Mouse (Mus musculus) lung, embryonic 16.5 days (tissue): Measurements from ENCODE around the gene Alox5. TPM values are rescaled to one million over a fixed set of nuclear protein-coding genes. Genes with fewer than 3 reads are reported as not detected.
A peak's percentile ranks its signal among the peaks of the same experiment; 100 is the strongest.
"Not testable (repeated sequence)": the region's sequence is repeated elsewhere in the genome, so short reads cannot be mapped to it uniquely, and the experiment has no call there.

Source experiments
- ATAC-seq: fragments of 200-750 bp; cut with Nextera tagmentation; 2 replicates; pipeline ENCODE4 v1.8.0; 2017; ENCODE audit warnings: low read depth, mild to moderate bottlenecking, moderate library complexity
- H3K27ac ChIP-seq: fragments of 300-500 bp; sonication (generic); 2 replicates; pipeline ENCODE4 v1.5.1; 2014; ENCODE audit warnings: mild to moderate bottlenecking, control low read depth, low read length
- H3K27me3 ChIP-seq: fragments of 300-500 bp; sonication (generic); 2 replicates; pipeline ENCODE4 v1.6.1; 2014; ENCODE audit warnings: low read depth, low read length, mixed read lengths; ENCODE audit not compliant: control insufficient read depth, insufficient read depth
- H3K36me3 ChIP-seq: fragments of 300-500 bp; sonication (generic); 2 replicates; pipeline ENCODE4 v1.6.1; 2014; ENCODE audit warnings: low read length; ENCODE audit not compliant: control insufficient read depth, insufficient read depth
- H3K4me1 ChIP-seq: fragments of 300-500 bp; sonication (generic); replicated peaks from 2 replicates; pipeline ENCODE4 v1.6.1; 2014; ENCODE audit warnings: low read length, mixed read lengths; ENCODE audit not compliant: control insufficient read depth, insufficient read depth
- H3K4me2 ChIP-seq: fragments of 300-500 bp; sonication (generic); 2 replicates; pipeline ENCODE4 v1.6.1; 2014; ENCODE audit warnings: low read depth, low read length, control low read depth
- H3K4me3 ChIP-seq: fragments of 300-500 bp; sonication (generic); 2 replicates; pipeline ENCODE4 v1.5.1; 2014; ENCODE audit warnings: mild to moderate bottlenecking, low read length, control low read depth
- H3K9ac ChIP-seq: fragments of 300-500 bp; sonication (generic); 2 replicates; pipeline ENCODE4 v1.6.1; 2014; ENCODE audit warnings: low read length, control low read depth
- H3K9me3 ChIP-seq: fragments of 300-500 bp; sonication (generic); 2 replicates; pipeline ENCODE4 v1.6.1; 2016; ENCODE audit warnings: low read length; ENCODE audit not compliant: control insufficient read depth
- WGBS: fragments of 180-500 bp; shearing (Covaris S2); extraction: QIAGEN DNeasy Blood & Tissue Kit; methylation state at CpG from one replicate; pipeline ENCODE4 v1.1.7; 2014; 5-methylcytosine and 5-hydroxymethylcytosine counted together
- polyA plus RNA-seq: library from polyadenylated mRNA; unstranded; fragments of >200 nt; fragmentation: Nextera tagmentation; extraction: Ambion mirVana; gene quantifications from 2 replicates; pipeline ENCODE4 v1.2.1, GENCODE M21; 2015

The Alox5 gene
- 0.93 and 1.4 TPM in 2 replicates for polyA plus RNA-seq

GRCm38 (mm10) chr6:116460544-116461283 lies at the start of gene Alox5:
TSS of gene Alox5 (minus strand) at chr6:116461178.
- no peak within 1 kb of the TSS for H3K9ac ChIP-seq
- 0 out of 2 replicates have a peak, but pooled peaks cover 2% of the 10 kb centered on the region for H3K4me1 ChIP-seq
- ATAC-seq: 0 out of 2 replicates have a peak, but pooled peaks have one; percentile 52

GRCm38 (mm10) chr6:116506302-116507003 lies 45.5 kb upstream of the Alox5 start, which contains the start of gene Olfr212:
TSS of gene Olfr212 (plus strand) at chr6:116506516.
- 89% methylated on average over 19 of the region's 20 CpGs for WGBS
- H3K9me3 ChIP-seq, H3K36me3 ChIP-seq, H3K4me2 ChIP-seq, H3K27ac ChIP-seq, H3K9ac ChIP-seq, H3K4me1 ChIP-seq, H3K27me3 ChIP-seq, H3K4me3 ChIP-seq, ATAC-seq: not testable (repeated sequence)

More at GRCm38 (mm10) chr6:116460544-116461283, at the start of gene Alox5:
- Histone ChIP-seq H3K27me3 (peaks cover 19% of the 10 kb centered on the region), H3K36me3 (no peaks in the 10 kb centered on the region), H3K9me3 (no peaks in the 10 kb centered on the region), H3K27ac (no peak within 1 kb of the TSS), H3K4me2 (peak within 1 kb of the TSS; percentile 58), H3K4me3 (peak within 1 kb of the TSS; percentile 40)
- 2% methylated on average over 43 of the region's 43 CpGs for WGBS

DNA sequence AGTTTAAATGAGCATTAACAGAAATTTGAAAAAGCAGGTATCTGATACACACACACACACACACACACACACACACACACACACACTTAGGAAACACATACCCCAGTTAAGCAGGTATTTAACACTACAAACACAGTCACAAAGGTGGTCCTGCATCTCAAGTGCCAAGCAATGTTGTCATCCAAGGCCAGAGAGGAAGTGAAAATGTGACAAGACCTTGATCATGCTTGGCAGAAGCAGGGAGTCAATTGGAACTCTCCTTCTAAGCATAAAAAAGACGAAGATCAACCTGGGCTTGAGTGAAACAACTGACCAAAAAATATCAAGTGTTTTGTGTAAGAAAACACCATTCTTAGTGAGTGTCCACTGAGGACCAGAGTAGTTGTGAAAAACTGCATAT lies 35.0 kb upstream of the Alox5 start:
- no peak for ATAC-seq
- no peak overlapping the region for H3K9ac ChIP-seq
- 82% methylated on average over 1 of the region's 1 CpGs for WGBS
- H3K9me3 ChIP-seq: no peaks in the 10 kb centered on the region
- H3K27ac ChIP-seq: no peak overlapping the region
- no peaks in the 10 kb centered on the region for H3K4me1 ChIP-seq
- no peak overlapping the region for H3K4me3 ChIP-seq
- H3K4me2 ChIP-seq: no peak overlapping the region
- H3K36me3 ChIP-seq: no peaks in the 10 kb centered on the region
- H3K27me3 ChIP-seq: no peaks in the 10 kb centered on the region

GRCm38 (mm10) chr6:116493742-116494141 lies 32.8 kb upstream of the Alox5 start:
- Histone ChIP-seq H3K36me3 (no peaks in the 10 kb centered on the region), H3K4me1 (no peaks in the 10 kb centered on the region), H3K4me3 (no peak overlapping the region), H3K4me2 (no peak overlapping the region), H3K9ac (no peak overlapping the region), H3K27ac (no peak overlapping the region), H3K27me3 (no peaks in the 10 kb centered on the region), H3K9me3 (no peaks in the 10 kb centered on the region)
- ATAC-seq: no peak
- WGBS: 82% methylated on average over 5 of the region's 5 CpGs

DNA sequence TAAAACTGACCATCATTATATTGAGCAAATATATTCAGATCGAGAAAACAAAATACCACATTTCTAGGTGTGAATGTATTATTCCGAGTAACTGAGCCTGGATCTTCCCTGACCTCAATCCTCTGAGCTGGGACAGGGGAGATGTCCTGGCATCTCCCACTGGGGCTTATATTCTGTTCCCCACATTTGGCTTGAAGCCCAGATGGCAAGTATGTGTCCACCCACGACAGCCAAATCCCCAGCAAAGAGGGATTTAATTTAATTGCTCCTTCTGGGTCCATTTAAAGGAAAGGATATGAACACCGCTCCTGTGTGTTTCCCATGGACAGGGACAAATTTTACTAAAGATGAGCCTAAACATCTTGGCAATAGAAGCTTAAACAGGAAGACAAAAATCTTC lies 27.8 kb upstream of the Alox5 start, which contains the start of gene Olfr211:
Olfr211 (plus strand) TSS at position 301 of the 400 bp plus-strand sequence.
- H3K9me3 ChIP-seq: no peaks in the 10 kb centered on the region
- ATAC-seq: no peak
- no peak within 1 kb of the TSS for H3K4me2 ChIP-seq
- no peak within 1 kb of the TSS for H3K9ac ChIP-seq
- H3K36me3 ChIP-seq: no peaks in the 10 kb centered on the region
- H3K4me3 ChIP-seq: no peak within 1 kb of the TSS
- 75% methylated on average over 4 of the region's 4 CpGs for WGBS
- no peaks in the 10 kb centered on the region for H3K4me1 ChIP-seq
- H3K27ac ChIP-seq: no peak within 1 kb of the TSS
- no peaks in the 10 kb centered on the region for H3K27me3 ChIP-seq

GRCm38 (mm10) chr6:116486833-116487232 lies 25.9 kb upstream of the Alox5 start:
- 41% methylated on average over 1 of the region's 1 CpGs for WGBS
- Histone ChIP-seq H3K9ac (no peak overlapping the region), H3K4me2 (no peak overlapping the region), H3K36me3 (no peaks in the 10 kb centered on the region), H3K4me1 (no peaks in the 10 kb centered on the region), H3K9me3 (no peaks in the 10 kb centered on the region), H3K27ac (no peak overlapping the region), H3K4me3 (no peak overlapping the region), H3K27me3 (no peaks in the 10 kb centered on the region)
- ATAC-seq: no peak

DNA sequence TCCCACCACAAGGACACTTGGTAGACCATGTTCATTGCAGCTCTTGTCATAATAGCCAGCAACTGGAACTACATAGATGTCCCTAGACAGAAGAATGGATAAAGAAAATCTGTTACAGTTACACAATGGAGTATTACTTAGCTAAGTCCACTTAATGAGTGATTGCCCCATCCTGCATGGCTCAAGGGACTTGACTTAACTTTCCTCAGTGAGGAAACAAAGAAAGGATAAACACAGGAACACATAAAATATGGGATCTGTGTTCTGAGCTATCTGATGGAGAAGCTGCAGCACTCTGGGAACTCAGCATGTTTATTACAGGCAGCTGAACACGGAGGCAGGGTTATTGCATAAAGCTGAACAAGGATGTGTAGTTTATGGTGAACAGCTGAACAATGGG lies 24.1 kb upstream of the Alox5 start:
- no peaks in the 10 kb centered on the region for H3K4me1 ChIP-seq
- no peaks in the 10 kb centered on the region for H3K9me3 ChIP-seq
- H3K9ac ChIP-seq: no peak overlapping the region
- no peak overlapping the region for H3K4me3 ChIP-seq
- H3K36me3 ChIP-seq: no peaks in the 10 kb centered on the region
- no peak overlapping the region for H3K27ac ChIP-seq
- no peaks in the 10 kb centered on the region for H3K27me3 ChIP-seq
- no peak overlapping the region for H3K4me2 ChIP-seq
- WGBS: 54% methylated on average over 1 of the region's 1 CpGs
- no peak for ATAC-seq

DNA sequence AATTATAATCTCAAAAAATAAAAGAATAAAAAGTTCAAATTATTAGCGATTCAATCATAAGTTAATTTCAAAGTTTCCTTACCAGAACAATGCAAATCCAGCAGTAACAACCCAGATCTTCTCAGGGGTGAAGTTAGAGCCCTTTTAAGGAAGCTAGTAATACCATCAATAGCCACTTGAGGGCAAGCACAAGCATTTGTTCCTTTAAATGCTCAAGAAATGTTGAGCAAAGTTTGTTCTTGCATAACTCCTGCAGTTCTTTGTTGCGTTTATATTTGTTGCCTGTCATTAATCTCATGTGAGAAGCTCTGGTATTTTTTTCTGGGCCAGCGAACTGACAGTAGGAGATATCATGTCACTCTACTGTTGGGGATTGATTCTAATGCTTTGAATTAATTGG lies 7.1 kb upstream of the Alox5 start:
- H3K27me3 ChIP-seq: no peaks in the 10 kb centered on the region
- no peaks in the 10 kb centered on the region for H3K36me3 ChIP-seq
- no peak overlapping the region for H3K4me3 ChIP-seq
- no peaks in the 10 kb centered on the region for H3K4me1 ChIP-seq
- WGBS: 18% methylated on average over 3 of the region's 3 CpGs
- no peak overlapping the region for H3K4me2 ChIP-seq
- no peak overlapping the region for H3K27ac ChIP-seq
- H3K9ac ChIP-seq: no peak overlapping the region
- no peaks in the 10 kb centered on the region for H3K9me3 ChIP-seq
- no peak for ATAC-seq

- H3K27me3 ChIP-seq: peaks cover 19% of the 10 kb centered on the region
- H3K9ac ChIP-seq: no peak overlapping the region
- no peak overlapping the region for H3K4me3 ChIP-seq
- no peak overlapping the region for H3K4me2 ChIP-seq
- WGBS: 67% methylated on average over 2 of the region's 2 CpGs
- H3K9me3 ChIP-seq: no peaks in the 10 kb centered on the region
- 0 out of 2 replicates have a peak, but pooled peaks cover 2% of the 10 kb centered on the region for H3K4me1 ChIP-seq
- H3K27ac ChIP-seq: no peak overlapping the region
- no peak for ATAC-seq
- no peaks in the 10 kb centered on the region for H3K36me3 ChIP-seq
These were observed 1.7 kb downstream of the Alox5 start for GRCm38 (mm10) chr6:116459232-116459631.
